9 mouse cellular contexts compared by ENCODE assay signal in genomic region chr15:103061131-103061825, GRCm38 (mm10). TPM values are rescaled to one million over a fixed set of nuclear protein-coding genes. Genes with fewer than 3 reads are reported as not detected.
DNase-seq lines count a peak whose midpoint lies in the region; ATAC-seq and TF ChIP-seq lines count a peak whose summit lies in the region.
"Had no signal": no experiment of that assay in that cellular context is flagged by ENCODE, and none has a peak within 500 bp of the region (broad histone marks: within the 10 kb centered on the region; RNA-seq: fewer than 3 reads in every experiment).

No protein-coding gene starts in this region.

- peak; percentile 47 for DNase-seq in midbrain, postnatal 0 days (ENCODE audit: low spot score)
- DNase-seq in midbrain, embryonic 11.5 days (ENCODE audit: low spot score, missing footprints): no peak
- DNase-seq in forelimb bud, embryonic 11.5 days (ENCODE audit: low read depth, low spot score): peak; percentile 82
- peak; percentile 83 for DNase-seq in kidney, postnatal 14 days
- no peak for DNase-seq in layer of hippocampus, postnatal 36 days
- no peak for DNase-seq in left cerebral cortex, postnatal 36 days (ENCODE audit: low spot score in 2 of 2)
- DNase-seq in left cerebral cortex, postnatal 10 days (ENCODE audit: extremely low spot score in 1 of 2, low spot score in 2 of 2): no peak

- H3K4me1 ChIP-seq in midbrain, postnatal 0 days (ENCODE audit: insufficient read depth, low read length): no peaks in the 10 kb centered on the region
- H3K4me1 ChIP-seq in midbrain, embryonic 11.5 days (ENCODE audit: control insufficient read depth, insufficient read depth, low read length): 0 out of 2 replicates have a peak, but pooled peaks cover 2% of the 10 kb centered on the region
- H3K4me1 ChIP-seq in stomach, embryonic 14.5 days (ENCODE audit: control insufficient read depth, insufficient read depth, low read length): peaks cover 32% of the 10 kb centered on the region

- no peak overlapping the region for H3K9ac ChIP-seq in midbrain, postnatal 0 days (replicated peaks; ENCODE audit: low read length, poor library complexity, severe bottlenecking)
- no peak overlapping the region for H3K9ac ChIP-seq in midbrain, embryonic 11.5 days (ENCODE audit: low read length)
- peak overlapping the region; percentile 57 for H3K9ac ChIP-seq in stomach, embryonic 14.5 days (replicated peaks; ENCODE audit: low read depth, low read length)

- H3K27ac ChIP-seq in midbrain, postnatal 0 days (ENCODE audit: low read depth, low read length): no peak overlapping the region
- no peak overlapping the region for H3K27ac ChIP-seq in midbrain, embryonic 11.5 days (ENCODE audit: low read depth, low read length)
- peak overlapping the region; percentile 98 for H3K27ac ChIP-seq in stomach, embryonic 14.5 days (ENCODE audit: low read length)

- no peak for TF ChIP-seq CTCF in midbrain, postnatal 0 days (IDR thresholded peaks at IDR 0.05)

- no peak overlapping the region for H3K4me2 ChIP-seq in midbrain, postnatal 0 days (ENCODE audit: low read depth, low read length, poor library complexity, severe bottlenecking)
- no peak overlapping the region for H3K4me2 ChIP-seq in midbrain, embryonic 11.5 days
- peak overlapping the region; percentile 76 for H3K4me2 ChIP-seq in stomach, embryonic 14.5 days (replicated peaks; ENCODE audit: low read depth, low read length)

- no peak for ATAC-seq in midbrain, postnatal 0 days (ENCODE audit: low FRiP score)
- ATAC-seq in midbrain, embryonic 11.5 days (ENCODE audit: low FRiP score): no peak
- peak; percentile 57; the same call in 1 of the 2 replicates for ATAC-seq in stomach, embryonic 14.5 days (ENCODE audit: insufficient number of reproducible peaks, insufficient read depth, low FRiP score, low read depth)

- intact Hi-C loops in left cerebral cortex, postnatal 36 days (cut with DNase I): no loop called here
- intact Hi-C loops in left cerebral cortex, postnatal 10 days (cut with DNase I): no loop called here

- 1% methylated on average over 30 of the region's 30 CpGs for WGBS in midbrain, postnatal 0 days
- WGBS in midbrain, embryonic 11.5 days: 2% methylated on average over 27 of the region's 30 CpGs
- 2% methylated on average over 30 of the region's 30 CpGs for WGBS in stomach, embryonic 14.5 days

- no peak overlapping the region for H3K4me3 ChIP-seq in midbrain, postnatal 0 days (ENCODE audit: low read depth, low read length)
- H3K4me3 ChIP-seq in midbrain, embryonic 11.5 days (ENCODE audit: low read depth, low read length): no peak overlapping the region
- H3K4me3 ChIP-seq in stomach, embryonic 14.5 days (ENCODE audit: low read depth, low read length): peak overlapping the region; percentile 31

- no peaks in the 10 kb centered on the region for H3K36me3 ChIP-seq in midbrain, postnatal 0 days (ENCODE audit: insufficient read depth, low read length)
- no peaks in the 10 kb centered on the region for H3K36me3 ChIP-seq in midbrain, embryonic 11.5 days (ENCODE audit: control insufficient read depth, insufficient read depth, low read length)
- H3K36me3 ChIP-seq in stomach, embryonic 14.5 days (ENCODE audit: control insufficient read depth, insufficient read depth, low read length): no peaks in the 10 kb centered on the region

- H3K27me3 ChIP-seq in midbrain, postnatal 0 days (ENCODE audit: insufficient read depth, low read length): peaks cover 78% of the 10 kb centered on the region
- H3K27me3 ChIP-seq in midbrain, embryonic 11.5 days (ENCODE audit: control insufficient read depth, insufficient read depth, low read length): peaks cover 95% of the 10 kb centered on the region
- no peaks in the 10 kb centered on the region for H3K27me3 ChIP-seq in stomach, embryonic 14.5 days (ENCODE audit: control insufficient read depth, insufficient read depth, low read length)

- H3K9me3 ChIP-seq in midbrain, postnatal 0 days (ENCODE audit: low read length): no peaks in the 10 kb centered on the region
- H3K9me3 ChIP-seq in midbrain, embryonic 11.5 days (ENCODE audit: control insufficient read depth, low read length): no peaks in the 10 kb centered on the region
- H3K9me3 ChIP-seq in stomach, embryonic 14.5 days (ENCODE audit: control insufficient read depth, low read depth, low read length): no peaks in the 10 kb centered on the region

RNA-seq across cellular contexts. Expression of gene Hoxc4, which starts 42.5 kb away (rescaled TPM):
- total RNA-seq in midbrain, postnatal 0 days (2014; rRNA removed): 2.2 TPM in 1 of 2 replicates, not detected in the other
- polyA plus RNA-seq in midbrain, postnatal 0 days (2015; fragmentation: Nextera tagmentation; extraction: Ambion mirVana): not detected in 2 replicates
- polyA plus RNA-seq in midbrain, embryonic 11.5 days (2014; fragmentation: Nextera tagmentation; extraction: Ambion mirVana): not detected in 2 replicates
- 23.4 and 26.5 TPM in 2 replicates for polyA plus RNA-seq in stomach, embryonic 14.5 days (2014; fragmentation: Nextera tagmentation; extraction: Ambion mirVana)
- not detected for total RNA-seq in layer of hippocampus, postnatal 36 days (2021)
- not detected for total RNA-seq in left cerebral cortex, postnatal 36 days (2021)
- not detected for total RNA-seq in left cerebral cortex, postnatal 10 days (2021)
- polyA plus RNA-seq: heart, postnatal 0 days had no signal

Comparison
In these comparisons a context has a peak if more than half of its experiments do, and no peak if none do; other contexts are left out.
1. DNase-seq: peak in midbrain, postnatal 0 days (single experiment), forelimb bud, embryonic 11.5 days (single experiment) and kidney, postnatal 14 days (single experiment); none in midbrain, embryonic 11.5 days (single experiment), layer of hippocampus, postnatal 36 days (0 of 2), left cerebral cortex, postnatal 36 days (0 of 2) and left cerebral cortex, postnatal 10 days (0 of 2).